Mouse (Mus musculus) forebrain, embryonic 15.5 days (tissue): Measurements from ENCODE around the gene Hoxa5. TPM values are rescaled to one million over a fixed set of nuclear protein-coding genes. Genes with fewer than 3 reads are reported as not detected.

Experiments used
- ATAC-seq: fragments of 200-750 bp; cut with Nextera tagmentation; replicated peaks from 2 replicates; pipeline ENCODE4 v1.8.0; 2017; ENCODE audit warnings: mild to moderate bottlenecking, moderate TSS enrichment, moderate library complexity
- H3K27ac ChIP-seq: fragments of 300-500 bp; sonication (generic); replicated peaks from 2 replicates; pipeline ENCODE4 v1.5.1; 2015; ENCODE audit warnings: mild to moderate bottlenecking, inconsistent platforms
- H3K27me3 ChIP-seq: fragments of 300-500 bp; sonication (generic); 2 replicates; pipeline ENCODE4 v1.6.1; 2015; ENCODE audit warnings: inconsistent platforms
- H3K36me3 ChIP-seq: fragments of 300-500 bp; sonication (generic); 2 replicates; pipeline ENCODE4 v1.6.1; 2015; ENCODE audit warnings: mild to moderate bottlenecking, inconsistent platforms
- H3K4me1 ChIP-seq: fragments of 300-500 bp; sonication (generic); 2 replicates; pipeline ENCODE4 v1.6.1; 2015; ENCODE audit warnings: inconsistent platforms
- H3K4me2 ChIP-seq: fragments of 300-500 bp; sonication (generic); replicated peaks from 2 replicates; pipeline ENCODE4 v1.6.1; 2015; ENCODE audit warnings: mild to moderate bottlenecking, inconsistent platforms
- H3K4me3 ChIP-seq: fragments of 300-500 bp; sonication (generic); 2 replicates; pipeline ENCODE4 v1.5.1; 2015; ENCODE audit warnings: mild to moderate bottlenecking, inconsistent platforms
- H3K9ac ChIP-seq: fragments of 300-500 bp; sonication (generic); replicated peaks from 2 replicates; pipeline ENCODE4 v1.6.1; 2015; ENCODE audit warnings: mild to moderate bottlenecking, inconsistent platforms
- H3K9me3 ChIP-seq: fragments of 300-500 bp; sonication (generic); 2 replicates; pipeline ENCODE4 v1.6.1; 2016; ENCODE audit warnings: inconsistent platforms
- WGBS: fragments of 180-500 bp; shearing (Covaris S2); methylation state at CpG from one replicate; pipeline ENCODE4 v1.1.7; 2015; ENCODE audit warnings: mixed read lengths; 5-methylcytosine and 5-hydroxymethylcytosine counted together
- polyA plus RNA-seq: library from polyadenylated mRNA; unstranded; fragments of >200 nt; fragmentation: Nextera tagmentation; extraction: Ambion mirVana; gene quantifications from 2 replicates; pipeline ENCODE4 v1.2.1, GENCODE M21; 2015

The Hoxa5 gene
- polyA plus RNA-seq, 1 experiment from 2014 or later = not detected

GRCm38 (mm10) chr6:52237346-52238154 is 33.2 kb upstream of the Hoxa5 start:
- WGBS = 8% methylated on average over 10 of the region's 10 CpGs

GRCm38 (mm10) chr6:52236806-52237205 is 32.4 kb upstream of the Hoxa5 start:
- Histone ChIP-seq H3K36me3 (no peaks in the 10 kb centered on the region), H3K9ac (no peak overlapping the region), H3K4me2 (no peak overlapping the region), H3K27ac (no peak overlapping the region), H3K27me3 (peaks cover 99% of the 10 kb centered on the region), H3K4me3 (no peak overlapping the region), H3K4me1 (0 out of 2 replicates have a peak, but pooled peaks cover 3% of the 10 kb centered on the region), H3K9me3 (no peaks in the 10 kb centered on the region)
- WGBS = 7% methylated on average over 3 of the region's 3 CpGs
- ATAC-seq = no peak

More at GRCm38 (mm10) chr6:52237346-52238154, 33.2 kb upstream of the Hoxa5 start:
- H3K27me3 ChIP-seq = peaks cover 99% of the 10 kb centered on the region
- no peaks in the 10 kb centered on the region for H3K9me3 ChIP-seq
- no peak overlapping the region for H3K4me2 ChIP-seq
- no peak overlapping the region for H3K9ac ChIP-seq
- no peak overlapping the region for H3K4me3 ChIP-seq
- no peak for ATAC-seq
- H3K4me1 ChIP-seq = 0 out of 2 replicates have a peak, but pooled peaks cover 3% of the 10 kb centered on the region
- no peaks in the 10 kb centered on the region for H3K36me3 ChIP-seq
- no peak overlapping the region for H3K27ac ChIP-seq

- no peaks in the 10 kb centered on the region for H3K36me3 ChIP-seq
- WGBS = 19% methylated on average over 6 of the region's 6 CpGs
- 0 out of 2 replicates have a peak, but pooled peaks cover 3% of the 10 kb centered on the region for H3K4me1 ChIP-seq
- peaks cover 97% of the 10 kb centered on the region for H3K27me3 ChIP-seq
- H3K9ac ChIP-seq = no peak overlapping the region
- H3K27ac ChIP-seq = no peak overlapping the region
- ATAC-seq = no peak
- H3K9me3 ChIP-seq = no peaks in the 10 kb centered on the region
- H3K4me3 ChIP-seq = no peak overlapping the region
- no peak overlapping the region for H3K4me2 ChIP-seq
Measured at GRCm38 (mm10) chr6:52235866-52236265, 31.5 kb upstream of the Hoxa5 start.

GRCm38 (mm10) chr6:52235267-52235666 is 30.9 kb upstream of the Hoxa5 start:
- H3K4me3 ChIP-seq = no peak overlapping the region
- no peaks in the 10 kb centered on the region for H3K36me3 ChIP-seq
- H3K9me3 ChIP-seq = no peaks in the 10 kb centered on the region
- WGBS = 28% methylated on average over 9 of the region's 9 CpGs
- H3K4me1 ChIP-seq = 0 out of 2 replicates have a peak, but pooled peaks cover 3% of the 10 kb centered on the region
- H3K27ac ChIP-seq = no peak overlapping the region
- H3K27me3 ChIP-seq = peaks cover 97% of the 10 kb centered on the region
- no peak for ATAC-seq
- H3K9ac ChIP-seq = no peak overlapping the region
- H3K4me2 ChIP-seq = no peak overlapping the region

- Histone ChIP-seq H3K27me3 (peaks cover 97% of the 10 kb centered on the region), H3K4me1 (no peaks in the 10 kb centered on the region), H3K4me3 (no peak overlapping the region), H3K9me3 (no peaks in the 10 kb centered on the region), H3K9ac (no peak overlapping the region), H3K36me3 (no peaks in the 10 kb centered on the region), H3K4me2 (no peak overlapping the region), H3K27ac (no peak overlapping the region)
- no peak for ATAC-seq
- 2% methylated on average over 57 of the region's 68 CpGs for WGBS
Measured at GRCm38 (mm10) chr6:52234428-52235140, 30.2 kb upstream of the Hoxa5 start.

GRCm38 (mm10) chr6:52233546-52234427 is 29.4 kb upstream of the Hoxa5 start:
- H3K4me3 ChIP-seq = no peak overlapping the region
- no peak overlapping the region for H3K4me2 ChIP-seq
- no peaks in the 10 kb centered on the region for H3K9me3 ChIP-seq
- no peak for ATAC-seq
- peaks cover 98% of the 10 kb centered on the region for H3K27me3 ChIP-seq
- under 1% methylated on average over 70 of the region's 70 CpGs for WGBS
- no peak overlapping the region for H3K9ac ChIP-seq
- no peaks in the 10 kb centered on the region for H3K4me1 ChIP-seq
- no peaks in the 10 kb centered on the region for H3K36me3 ChIP-seq
- no peak overlapping the region for H3K27ac ChIP-seq

- Histone ChIP-seq H3K27ac (no peak overlapping the region), H3K4me3 (no peak overlapping the region), H3K27me3 (peaks cover 96% of the 10 kb centered on the region), H3K9ac (no peak overlapping the region), H3K36me3 (no peaks in the 10 kb centered on the region), H3K4me2 (no peak overlapping the region), H3K4me1 (no peaks in the 10 kb centered on the region), H3K9me3 (no peaks in the 10 kb centered on the region)
- 3% methylated on average over 23 of the region's 23 CpGs for WGBS
- no peak for ATAC-seq
Measured at GRCm38 (mm10) chr6:52232984-52233545, 28.7 kb upstream of the Hoxa5 start.

GRCm38 (mm10) chr6:52232568-52232965 is 28.2 kb upstream of the Hoxa5 start:
- no peak overlapping the region for H3K4me3 ChIP-seq
- no peaks in the 10 kb centered on the region for H3K36me3 ChIP-seq
- H3K9me3 ChIP-seq = no peaks in the 10 kb centered on the region
- no peak overlapping the region for H3K9ac ChIP-seq
- no peak overlapping the region for H3K4me2 ChIP-seq
- WGBS = 1% methylated on average over 18 of the region's 18 CpGs
- no peak overlapping the region for H3K27ac ChIP-seq
- no peak for ATAC-seq
- H3K27me3 ChIP-seq = peaks cover 96% of the 10 kb centered on the region
- no peaks in the 10 kb centered on the region for H3K4me1 ChIP-seq

GRCm38 (mm10) chr6:52231885-52232567 is 27.6 kb upstream of the Hoxa5 start:
- Histone ChIP-seq H3K27me3 (peaks cover 96% of the 10 kb centered on the region), H3K9ac (no peak overlapping the region), H3K27ac (no peak overlapping the region), H3K4me2 (no peak overlapping the region), H3K9me3 (no peaks in the 10 kb centered on the region), H3K36me3 (no peaks in the 10 kb centered on the region), H3K4me3 (no peak overlapping the region), H3K4me1 (no peaks in the 10 kb centered on the region)
- no peak for ATAC-seq
- WGBS = 1% methylated on average over 18 of the region's 18 CpGs

GRCm38 (mm10) chr6:52230516-52231165 is 26.3 kb upstream of the Hoxa5 start, which contains the start of gene Hoxa9:
Hoxa9 (minus strand) TSS chr6:52231089.
- WGBS = 1% methylated on average over 34 of the region's 36 CpGs
- peaks cover 96% of the 10 kb centered on the region for H3K27me3 ChIP-seq
- no peaks in the 10 kb centered on the region for H3K36me3 ChIP-seq
- H3K27ac ChIP-seq = no peak within 1 kb of the TSS
- no peaks in the 10 kb centered on the region for H3K9me3 ChIP-seq
- no peak within 1 kb of the TSS for H3K4me2 ChIP-seq
- no peak within 1 kb of the TSS for H3K4me3 ChIP-seq
- no peaks in the 10 kb centered on the region for H3K4me1 ChIP-seq
- no peak for ATAC-seq
- H3K9ac ChIP-seq = no peak within 1 kb of the TSS
